Mouse (Mus musculus) kidney, adult 8-10 months (tissue): ENCODE measurements around the gene Gtf2h4.

Experiments
- DNase-seq, 2 experiments: peaks; one replicate each; pipeline ENCODE4 v3.0.0; 2022

Gtf2h4 gene

DNA sequence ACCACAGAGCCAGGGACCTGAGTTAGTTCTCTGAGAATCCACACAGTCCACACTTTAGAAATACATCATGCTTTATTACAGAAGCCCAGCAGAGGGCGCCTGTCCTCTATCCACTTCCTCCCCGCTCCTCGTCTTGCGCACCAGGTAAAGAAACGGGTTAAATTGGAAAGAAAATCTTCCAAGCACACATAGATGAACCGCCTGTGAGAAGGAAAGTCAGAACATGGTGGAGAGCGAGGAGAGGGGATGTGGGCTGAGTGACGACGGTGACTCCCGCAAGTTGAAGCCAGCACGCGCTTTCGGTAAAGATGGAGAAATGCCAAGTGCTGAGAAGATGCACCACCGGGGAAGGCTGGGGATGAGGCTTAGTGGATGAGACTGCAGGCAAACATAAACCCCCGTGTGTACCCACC is 37.8 kb downstream of the Gtf2h4 start:
- DNase-seq: peak; percentile 63 to 78

GRCm38 (mm10) chr17:35635202-35635601 is 38.3 kb downstream of the Gtf2h4 start:
- DNase-seq: no peak

DNA sequence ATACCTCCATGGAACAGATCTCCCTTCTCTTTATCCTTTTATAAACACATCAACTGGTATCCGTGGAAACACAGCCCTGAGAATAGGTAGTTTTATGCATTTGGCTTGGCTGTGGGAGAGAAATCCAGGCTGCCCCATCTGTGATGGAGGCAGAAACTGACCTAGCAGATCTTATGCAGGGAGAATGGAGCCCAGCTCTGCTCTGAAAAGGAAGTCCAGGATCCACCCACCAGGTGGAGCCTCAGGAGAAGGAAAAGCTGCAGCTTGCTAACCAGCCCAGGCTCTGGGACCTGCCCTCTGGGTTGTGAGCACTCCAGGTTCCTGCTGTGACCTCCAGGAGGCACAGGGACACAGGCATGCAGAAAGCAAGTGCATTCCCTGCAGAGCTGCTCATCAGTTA is 39.5 kb downstream of the Gtf2h4 start:
- peak; percentile 38 to 46 for DNase-seq

GRCm38 (mm10) chr17:35626537-35626936 is 47.0 kb downstream of the Gtf2h4 start, which contains the start of gene Gm9573:
Gene Gm9573, minus strand, starts transcription at chr17:35626637.
- DNase-seq: no peak
